Mouse (Mus musculus) liver (tissue): ENCODE measurements around the gene BC029722.
"Not testable (repeated sequence)": the region's sequence is repeated elsewhere in the genome, so short reads cannot be mapped to it uniquely, and the experiment has no call there.

Experiments
- DNase-seq: peaks from one replicate; pipeline ENCODE4 v3.0.0-alpha.2; 2020; ENCODE audit warnings: mixed read lengths

BC029722 gene

GRCm38 (mm10) chr2:155819392-155819448 is at the start of gene BC029722:
BC029722 (minus strand) TSS chr2:155819426.
- DNase-seq: no peak

GRCm38 (mm10) chr2:155868320-155868719 is 49.1 kb upstream of the BC029722 start:
- DNase-seq: no peak

- DNase-seq: no peak
Observed at GRCm38 (mm10) chr2:155863301-155863867, 44.2 kb upstream of the BC029722 start.

GRCm38 (mm10) chr2:155862573-155863300 is 43.5 kb upstream of the BC029722 start:
- no peak for DNase-seq

GRCm38 (mm10) chr2:155861581-155861980 is 42.4 kb upstream of the BC029722 start:
- no peak for DNase-seq

GRCm38 (mm10) chr2:155860102-155860501 is 40.9 kb upstream of the BC029722 start:
- no peak for DNase-seq

- no peak for DNase-seq
Observed at GRCm38 (mm10) chr2:155852536-155852935, 33.3 kb upstream of the BC029722 start.

- no peak for DNase-seq
Observed at GRCm38 (mm10) chr2:155850120-155850519, 30.9 kb upstream of the BC029722 start.

- peak; percentile 33 for DNase-seq
Observed at GRCm38 (mm10) chr2:155849464-155849863, 30.2 kb upstream of the BC029722 start.

GRCm38 (mm10) chr2:155848291-155848690 is 29.1 kb upstream of the BC029722 start:
- DNase-seq: peak; percentile 78

GRCm38 (mm10) chr2:155846930-155847329 is 27.7 kb upstream of the BC029722 start:
- DNase-seq: no peak

- DNase-seq: no peak
Observed at GRCm38 (mm10) chr2:155838961-155839360, 19.7 kb upstream of the BC029722 start.

- DNase-seq: no peak
Observed at GRCm38 (mm10) chr2:155837961-155838360, 18.7 kb upstream of the BC029722 start.

- no peak for DNase-seq
Observed at GRCm38 (mm10) chr2:155834732-155835131, 15.5 kb upstream of the BC029722 start, which contains the start of gene Fam83c. Fam83c (minus strand) TSS chr2:155834854.

GRCm38 (mm10) chr2:155832087-155832486 is 12.9 kb upstream of the BC029722 start:
- DNase-seq: not testable (repeated sequence)

GRCm38 (mm10) chr2:155831302-155831701 is 12.1 kb upstream of the BC029722 start:
- DNase-seq: no peak

GRCm38 (mm10) chr2:155830841-155831240 is 11.6 kb upstream of the BC029722 start:
- no peak for DNase-seq

- peak; percentile 92 for DNase-seq
Observed at GRCm38 (mm10) chr2:155826630-155827424, 7.6 kb upstream of the BC029722 start, which contains the start of gene Eif6. Eif6 (minus strand) TSS chr2:155826925.

GRCm38 (mm10) chr2:155825904-155826629 is 6.8 kb upstream of the BC029722 start:
- DNase-seq: peak; percentile 44

- no peak for DNase-seq
Observed at GRCm38 (mm10) chr2:155823722-155824121, 4.5 kb upstream of the BC029722 start.

- DNase-seq: no peak
Observed at GRCm38 (mm10) chr2:155820779-155821178, 1.6 kb upstream of the BC029722 start.

GRCm38 (mm10) chr2:155819449-155820251 is 424 bp upstream of the BC029722 start:
- no peak for DNase-seq
